Mouse (Mus musculus) testis, adult 2 months (tissue): ENCODE results near the gene Dpf2. TPM values are rescaled to one million over a fixed set of nuclear protein-coding genes. Genes with fewer than 3 reads are reported as not detected.
A peak's percentile ranks its signal among the peaks of the same experiment; 100 is the strongest.

Source experiments
- H3K27ac ChIP-seq: fragments of 200-500 bp; 2 replicates; pipeline ENCODE4 v1.5.1; 2012; ENCODE audit warnings: low read depth, low read length; ENCODE audit not compliant: control insufficient read depth, insufficient read depth
- H3K27me3 ChIP-seq: fragments of 200-500 bp; 2 replicates; pipeline ENCODE4 v1.6.1; 2012; ENCODE audit warnings: mild to moderate bottlenecking, low read length, moderate library complexity; ENCODE audit not compliant: control insufficient read depth, insufficient read depth
- H3K36me3 ChIP-seq: fragments of 200-500 bp; 2 replicates; pipeline ENCODE4 v1.6.1; 2012; ENCODE audit warnings: mild to moderate bottlenecking, low read length; ENCODE audit not compliant: control insufficient read depth, insufficient read depth
- H3K4me1 ChIP-seq: fragments of 200-500 bp; 2 replicates; pipeline ENCODE4 v1.6.1; 2012; ENCODE audit warnings: low read length; ENCODE audit not compliant: control insufficient read depth, insufficient read depth
- H3K4me3 ChIP-seq: fragments of 200-500 bp; 2 replicates; pipeline ENCODE4 v1.5.1; 2012; ENCODE audit warnings: low read depth, mild to moderate bottlenecking, low read length, moderate library complexity, mixed read lengths; ENCODE audit not compliant: control insufficient read depth
- CTCF ChIP-seq: fragments of 200-500 bp; IDR thresholded peaks from 2 replicates; pipeline ENCODE4 v1.5.1; 2012; ENCODE audit warnings: low read depth, mild to moderate bottlenecking, inconsistent platforms, low read length, moderate library complexity; ENCODE audit not compliant: control insufficient read depth, insufficient read depth, insufficient replicate concordance
- POLR2A ChIP-seq: fragments of 200-500 bp; IDR thresholded peaks from 2 replicates; pipeline ENCODE4 v1.6.1; 2012; ENCODE audit warnings: low read depth, mild to moderate bottlenecking, inconsistent platforms, low read length, moderate library complexity; ENCODE audit not compliant: control insufficient read depth
- polyA plus RNA-seq: library from polyadenylated mRNA; depleted of rRNA; stranded (reverse); fragments of >200 nt; gene quantifications from 2 replicates; pipeline ENCODE4 v1.2.3, GENCODE M21; 2012

Gene Dpf2
- polyA plus RNA-seq, 1 experiment: 69.2 TPM

DNA sequence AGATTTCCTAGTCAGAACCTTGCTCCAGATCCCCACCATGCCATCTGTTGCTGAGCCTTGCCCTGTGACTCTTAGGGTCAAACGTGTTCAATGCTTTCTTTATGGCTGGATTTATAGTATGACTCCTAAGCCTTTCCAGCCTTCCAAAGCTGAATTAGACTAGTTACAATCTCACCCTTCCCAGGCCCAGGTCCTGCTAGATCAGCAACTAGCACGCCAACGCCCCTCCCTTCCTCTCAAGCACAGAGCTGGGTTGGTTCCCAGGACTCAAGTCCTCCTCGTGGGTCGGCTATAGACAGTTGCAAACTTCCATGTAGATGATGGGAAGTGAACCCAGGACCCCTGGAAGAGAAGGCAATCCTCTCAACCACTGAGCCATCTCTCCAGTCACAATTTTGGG is 22.9 kb upstream of the Dpf2 start:
- Histone ChIP-seq H3K36me3 (no peaks in the 10 kb centered on the region), H3K27me3 (no peaks in the 10 kb centered on the region), H3K4me1 (peaks cover 14% of the 10 kb centered on the region), H3K4me3 (no peak overlapping the region), H3K27ac (peak overlapping the region; percentile 33; the same call in 1 of the 2 replicates)
- TF ChIP-seq CTCF: no peak
- no peak for TF ChIP-seq POLR2A

DNA sequence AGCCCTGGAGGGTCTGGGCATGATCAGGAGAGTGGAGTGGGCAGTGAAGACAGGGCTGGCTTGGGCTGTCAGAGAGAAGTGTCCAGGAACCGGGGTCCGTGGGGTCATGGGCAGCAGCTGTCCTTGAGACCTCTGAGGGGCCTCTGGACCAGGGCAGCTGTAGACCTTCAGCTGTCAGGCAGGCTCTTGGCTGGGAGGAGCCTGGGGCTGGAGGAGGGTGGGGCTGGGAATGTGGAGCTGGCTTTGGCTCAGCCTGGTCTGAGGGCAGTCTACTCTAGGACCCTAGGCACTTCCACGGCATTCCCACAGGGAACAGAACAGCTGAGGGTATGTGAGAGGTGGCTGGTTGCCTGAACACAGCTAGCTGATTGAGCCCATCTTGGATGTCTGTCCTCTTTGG is 22.5 kb upstream of the Dpf2 start:
- H3K27ac ChIP-seq: peak overlapping the region; percentile 33; the same call in 1 of the 2 replicates
- peaks cover 14% of the 10 kb centered on the region for H3K4me1 ChIP-seq
- H3K36me3 ChIP-seq: no peaks in the 10 kb centered on the region
- H3K4me3 ChIP-seq: no peak overlapping the region
- TF ChIP-seq POLR2A (no peak), CTCF (no peak)
- H3K27me3 ChIP-seq: no peaks in the 10 kb centered on the region

DNA sequence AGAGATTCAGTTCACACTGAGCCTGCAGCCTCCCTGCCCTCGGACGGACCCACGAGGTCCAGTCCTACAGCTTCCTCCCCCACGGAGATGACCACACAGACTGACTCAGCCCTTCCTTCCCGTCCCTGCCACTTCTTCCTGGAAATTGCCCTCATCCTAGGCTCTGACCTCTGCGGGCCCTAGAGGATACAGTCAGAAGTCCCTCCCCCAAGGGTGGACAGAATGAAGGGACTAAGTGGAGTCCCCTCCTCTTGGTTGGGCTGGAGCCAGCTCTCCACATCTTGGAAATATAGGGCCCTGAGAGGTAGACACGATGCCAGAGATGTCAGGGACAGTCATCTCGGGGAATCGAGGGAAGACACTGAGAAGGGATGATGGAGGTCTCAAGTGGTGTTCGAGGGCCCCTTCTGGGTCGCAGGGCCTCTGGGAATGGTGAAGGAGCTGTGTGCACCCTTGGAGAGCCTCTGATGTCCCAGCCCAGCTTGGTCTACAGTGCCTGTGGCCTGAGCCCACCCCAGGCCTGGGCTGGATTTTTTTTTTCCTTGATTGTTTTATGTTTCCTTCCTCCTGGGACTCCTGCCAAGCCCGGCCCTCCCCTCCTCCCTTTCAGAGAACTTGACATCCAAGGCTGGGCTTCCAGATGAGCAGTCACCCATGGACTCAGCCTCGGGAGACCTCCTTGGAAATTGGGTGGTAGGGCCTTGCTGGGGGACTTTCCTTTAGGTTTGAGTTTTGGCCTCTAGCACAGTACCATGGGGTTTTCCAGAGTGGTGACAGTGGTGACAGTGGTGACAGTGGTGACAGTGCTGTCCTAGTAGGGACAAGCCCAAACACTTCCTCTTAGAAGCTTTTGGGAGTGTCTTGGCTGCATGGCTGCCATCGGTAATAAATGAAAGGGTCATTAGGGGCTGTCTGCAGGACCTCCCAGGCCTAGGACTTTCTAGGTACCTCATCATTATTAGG is 17.1 kb upstream of the Dpf2 start:
- H3K27me3 ChIP-seq: no peaks in the 10 kb centered on the region
- H3K4me1 ChIP-seq: peaks cover 6% of the 10 kb centered on the region
- no peak for TF ChIP-seq CTCF
- H3K27ac ChIP-seq: no peak overlapping the region
- no peaks in the 10 kb centered on the region for H3K36me3 ChIP-seq
- H3K4me3 ChIP-seq: no peak overlapping the region

DNA sequence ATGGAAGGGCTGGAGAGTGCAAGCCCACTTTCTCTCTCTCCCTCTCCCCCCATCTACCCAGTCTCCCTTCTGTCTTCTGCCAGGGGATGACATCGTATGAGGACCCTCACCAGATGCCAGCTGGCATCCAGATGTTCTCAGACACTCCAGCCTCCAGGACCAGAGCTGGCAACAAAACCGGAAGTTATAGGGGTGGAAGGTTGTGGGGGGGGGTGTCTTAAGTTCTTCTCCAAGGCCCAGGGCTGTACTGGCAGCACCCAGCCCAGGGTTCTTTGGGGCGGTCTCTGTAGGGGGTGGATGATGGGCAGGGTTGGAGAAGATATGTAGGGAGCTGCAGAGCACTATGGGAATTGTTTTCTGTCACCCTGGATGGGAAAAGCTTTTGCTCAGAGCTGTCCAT is 15.7 kb upstream of the Dpf2 start:
- Histone ChIP-seq H3K27me3 (no peaks in the 10 kb centered on the region), H3K27ac (no peak overlapping the region), H3K4me1 (peaks cover 14% of the 10 kb centered on the region), H3K4me3 (no peak overlapping the region), H3K36me3 (no peaks in the 10 kb centered on the region)
- TF ChIP-seq CTCF (no peak), POLR2A (no peak)

DNA sequence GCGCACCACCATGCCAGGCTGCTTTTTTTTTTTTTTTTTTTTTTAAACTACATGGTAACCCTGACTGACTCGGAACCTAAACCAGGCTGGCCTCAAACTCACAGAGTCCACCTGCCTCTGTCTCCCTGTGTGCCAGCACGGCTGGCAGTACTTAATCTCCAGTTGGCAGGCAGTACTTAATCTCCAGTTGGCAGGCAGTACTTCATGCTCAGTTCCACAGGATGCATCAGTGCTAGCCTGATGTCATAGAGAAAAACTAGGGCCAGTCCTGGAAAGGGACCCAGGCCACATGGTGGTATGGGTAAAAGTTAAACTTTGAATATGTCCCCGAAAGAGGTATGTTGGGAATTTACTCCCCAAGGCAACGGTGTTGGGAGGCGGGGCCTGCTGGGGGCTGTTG is 15.3 kb upstream of the Dpf2 start:
- Histone ChIP-seq H3K4me3 (no peak overlapping the region), H3K27me3 (no peaks in the 10 kb centered on the region), H3K36me3 (no peaks in the 10 kb centered on the region), H3K4me1 (peaks cover 14% of the 10 kb centered on the region), H3K27ac (no peak overlapping the region)
- no peak for TF ChIP-seq POLR2A
- TF ChIP-seq CTCF: no peak

DNA sequence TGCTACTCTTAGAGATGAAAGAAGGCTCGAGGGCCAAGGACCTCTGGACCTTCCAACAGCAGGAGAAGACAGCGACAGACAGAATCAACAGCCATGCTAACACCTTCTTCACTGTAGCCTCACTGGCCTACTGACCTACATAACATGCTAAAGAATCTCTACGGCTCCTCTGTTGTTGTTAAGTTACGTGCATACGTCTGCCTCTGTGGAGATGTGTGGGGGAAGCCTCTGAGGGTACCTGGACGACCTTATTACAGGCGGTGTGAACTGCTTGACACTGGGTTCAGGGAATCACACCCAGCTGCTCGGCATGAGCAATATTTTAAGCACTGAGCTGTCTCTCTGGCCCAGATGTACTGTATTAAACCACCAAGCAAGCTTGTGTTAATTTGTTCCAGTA is 14.7 kb upstream of the Dpf2 start:
- Histone ChIP-seq H3K4me1 (peaks cover 14% of the 10 kb centered on the region), H3K36me3 (no peaks in the 10 kb centered on the region), H3K27ac (no peak overlapping the region), H3K4me3 (no peak overlapping the region), H3K27me3 (no peaks in the 10 kb centered on the region)
- TF ChIP-seq POLR2A (no peak), CTCF (no peak)

DNA sequence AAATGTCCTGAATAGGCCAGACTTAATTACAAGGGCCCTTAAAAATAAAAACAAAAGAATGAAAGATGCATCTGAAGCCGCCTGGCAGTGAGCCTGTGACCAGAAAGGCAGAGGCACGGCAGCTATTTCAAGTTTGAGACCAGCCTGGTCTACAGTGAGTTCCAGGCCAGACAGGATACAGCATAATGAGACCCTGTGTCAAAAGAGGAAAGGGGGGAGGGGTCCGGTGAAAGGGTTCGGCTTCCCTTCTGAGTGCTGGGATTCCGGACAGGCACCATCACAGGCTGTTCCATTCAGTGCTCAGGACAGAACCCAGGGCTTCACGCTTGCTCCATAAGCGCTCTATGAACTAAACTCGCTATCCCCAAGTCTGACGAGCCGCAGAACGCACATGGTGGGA is 14.2 kb upstream of the Dpf2 start:
- Histone ChIP-seq H3K4me3 (no peak overlapping the region), H3K36me3 (no peaks in the 10 kb centered on the region), H3K27ac (no peak overlapping the region), H3K27me3 (no peaks in the 10 kb centered on the region), H3K4me1 (peaks cover 14% of the 10 kb centered on the region)
- no peak for TF ChIP-seq CTCF
- TF ChIP-seq POLR2A: no peak
